Mouse (Mus musculus) C2C12 (cell line): ENCODE results near the gene Nle1. TPM values are rescaled to one million over a fixed set of nuclear protein-coding genes. Genes with fewer than 3 reads are reported as not detected.
"Not testable (repeated sequence)": the region's sequence is repeated elsewhere in the genome, so short reads cannot be mapped to it uniquely, and the experiment has no call there.

Experiments
- H3K27me3 ChIP-seq: one replicate; pipeline ENCODE4 v1.6.1; 2011; ENCODE audit not compliant: control insufficient read depth, insufficient read depth, insufficient read length
- H3K36me3 ChIP-seq: one replicate; pipeline ENCODE4 v1.6.1; 2011; ENCODE audit not compliant: control insufficient read depth, insufficient read depth
- H3K4me3 ChIP-seq: one replicate; pipeline ENCODE4 v1.5.1; 2011; ENCODE audit warnings: mild to moderate bottlenecking, control low read depth; ENCODE audit not compliant: poor library complexity, insufficient read depth, severe bottlenecking
- H3K79me2 ChIP-seq: one replicate; pipeline ENCODE4 v1.6.1; 2011; ENCODE audit not compliant: control insufficient read depth, insufficient read depth
- H3K79me3 ChIP-seq: one replicate; pipeline ENCODE4 v1.6.1; 2011; ENCODE audit warnings: low read depth, control low read depth
- H3ac ChIP-seq: one replicate; pipeline ENCODE3; 2011; ENCODE audit warnings: low read depth; ENCODE audit not compliant: control insufficient read depth, insufficient read length
- CEBPB ChIP-seq: IDR thresholded peaks from one replicate; pipeline ENCODE4 v1.6.1; 2011; ENCODE audit warnings: low read depth, mild to moderate bottlenecking, control low read depth, moderate library complexity
- CTCF ChIP-seq: IDR thresholded peaks from one replicate; pipeline ENCODE4 v1.5.1; 2011; ENCODE audit not compliant: control insufficient read depth, insufficient read depth, insufficient read length
- FOSL1 ChIP-seq: IDR thresholded peaks from one replicate; pipeline ENCODE4 v1.8.0; 2011; ENCODE audit warnings: mild to moderate bottlenecking, low read length; ENCODE audit not compliant: poor library complexity, insufficient read depth, severe bottlenecking
- MAX ChIP-seq: IDR thresholded peaks from one replicate; pipeline ENCODE4 v1.6.1; 2011; ENCODE audit warnings: mild to moderate bottlenecking, control low read depth
- MYOD1 ChIP-seq: IDR thresholded peaks from one replicate; pipeline ENCODE4 v1.6.1; 2011; ENCODE audit warnings: low read depth; ENCODE audit not compliant: control insufficient read depth, insufficient read length
- MYOG ChIP-seq: IDR thresholded peaks from one replicate; pipeline ENCODE4 v1.6.1; 2011; ENCODE audit not compliant: control insufficient read depth, insufficient read length; ENCODE audit errors: extremely low read depth
- USF1 ChIP-seq: IDR thresholded peaks from one replicate; pipeline ENCODE4 v1.6.1; 2011; ENCODE audit warnings: low read depth, mild to moderate bottlenecking, control low read depth, moderate library complexity
- polyA plus RNA-seq: library from polyadenylated mRNA; unstranded; fragments of >200 nt; fragmentation: generic; extraction: Trizol; gene quantifications from one replicate; pipeline ENCODE4 v1.2.1, GENCODE M21; 2012; ENCODE audit warnings: missing spikeins

Gene Nle1
- polyA plus RNA-seq, 1 experiment, result 46.5 TPM

DNA sequence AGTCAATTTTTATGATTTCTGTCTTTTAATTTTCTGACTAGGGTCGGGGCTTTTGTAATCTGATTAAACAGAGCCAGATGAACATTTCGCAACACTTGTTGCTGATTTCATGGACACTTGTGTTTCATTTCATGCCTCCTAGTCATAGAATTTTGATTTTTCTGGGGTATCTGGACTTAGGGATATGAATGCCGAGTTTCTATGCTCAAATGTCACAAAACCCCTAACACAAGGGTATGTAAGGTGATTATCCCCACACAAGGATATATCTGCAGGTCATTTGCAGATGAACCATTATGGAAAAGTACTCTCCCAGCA is 21.4 kb upstream of the Nle1 start:
- Histone ChIP-seq H3K79me2 (no peaks in the 10 kb centered on the region), H3K27me3 (no peaks in the 10 kb centered on the region), H3K4me3 (no peak overlapping the region), H3K36me3 (no peaks in the 10 kb centered on the region), H3K79me3 (no peaks in the 10 kb centered on the region), H3ac (no peak overlapping the region)
- TF ChIP-seq CTCF (no peak), CEBPB (peak; percentile 33)

DNA sequence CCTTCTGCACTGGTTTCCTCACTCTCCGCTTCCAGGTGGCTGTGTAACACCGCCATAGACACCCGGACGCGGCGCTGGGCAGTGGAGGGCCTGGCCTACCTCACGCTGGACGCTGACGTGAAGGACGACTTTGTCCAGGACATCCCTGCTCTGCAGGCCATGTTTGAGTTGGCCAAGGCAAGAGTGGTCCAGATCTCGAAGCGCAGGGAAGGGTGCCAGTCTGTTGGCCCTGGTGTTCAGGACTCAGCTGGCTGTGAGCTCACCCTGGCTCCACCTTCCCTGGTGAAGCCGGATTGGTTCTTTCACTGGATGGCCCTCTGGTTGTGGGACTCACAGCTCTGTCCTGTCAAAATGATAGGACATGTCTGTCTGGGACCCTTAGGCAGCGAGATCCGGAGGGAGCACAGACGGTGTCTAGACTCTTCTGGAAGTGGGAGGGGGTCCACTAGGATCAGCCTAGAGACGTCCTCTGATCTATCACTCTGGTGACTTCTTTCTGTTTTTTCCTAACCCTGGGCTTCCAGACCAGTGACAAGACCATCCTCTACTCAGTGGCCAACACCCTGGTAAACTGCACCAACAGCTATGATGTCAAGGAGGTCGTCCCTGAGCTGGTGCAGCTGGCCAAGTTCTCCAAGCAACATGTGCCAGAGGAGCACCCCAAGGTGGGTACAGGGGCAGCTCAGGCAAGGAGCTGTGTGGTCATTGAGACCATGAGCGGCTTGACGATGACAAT is 20.9 kb upstream of the Nle1 start:
- Histone ChIP-seq H3K36me3 (no peaks in the 10 kb centered on the region), H3K4me3 (no peak overlapping the region), H3K79me3 (no peaks in the 10 kb centered on the region), H3K27me3 (no peaks in the 10 kb centered on the region), H3ac (no peak overlapping the region), H3K79me2 (no peaks in the 10 kb centered on the region)
- TF ChIP-seq FOSL1 (no peak), MAX (no peak)

DNA sequence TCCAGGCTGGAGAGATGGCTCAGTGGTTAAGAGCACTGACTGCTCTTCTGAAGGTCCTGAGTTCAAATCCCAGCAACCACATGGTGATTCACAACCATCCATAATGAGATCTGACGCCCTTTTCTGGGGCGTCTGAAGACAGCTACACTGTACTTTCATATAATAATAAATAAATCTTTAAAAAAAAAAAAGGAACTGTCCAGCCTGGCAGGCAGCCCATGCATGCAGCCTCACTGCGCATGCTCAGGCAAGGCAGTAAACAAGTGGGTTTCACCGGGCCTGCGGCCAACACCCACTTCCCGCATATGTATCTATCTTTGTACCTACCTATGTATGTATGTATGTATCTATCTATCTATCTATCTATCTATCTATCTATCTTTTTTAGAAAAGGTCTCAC is 15.7 kb upstream of the Nle1 start:
- H3K4me3 ChIP-seq, H3K79me2 ChIP-seq, H3K36me3 ChIP-seq, H3ac ChIP-seq, H3K79me3 ChIP-seq, H3K27me3 ChIP-seq: not testable (repeated sequence)

DNA sequence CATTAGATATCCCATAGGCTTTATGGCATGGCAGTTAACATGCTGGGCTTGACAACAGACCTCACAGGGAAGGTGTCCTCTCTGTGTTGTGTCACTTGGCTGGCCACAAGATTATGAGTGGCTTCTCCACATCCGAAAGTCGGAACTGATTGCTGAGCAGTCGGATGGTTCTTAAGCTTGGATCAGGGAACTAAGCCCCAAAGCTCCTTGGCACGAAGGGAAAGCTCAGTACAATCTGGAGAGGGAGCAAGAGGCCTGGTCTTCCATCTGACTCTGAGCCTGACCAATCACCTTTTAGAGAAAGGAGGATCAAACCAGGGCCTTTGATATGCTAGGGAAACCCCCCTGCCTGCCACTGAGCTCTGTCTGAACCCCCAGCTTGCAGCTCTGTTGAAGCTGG is 13.5 kb upstream of the Nle1 start:
- H3K79me3 ChIP-seq, result no peaks in the 10 kb centered on the region
- peaks cover 9% of the 10 kb centered on the region for H3K27me3 ChIP-seq
- H3K36me3 ChIP-seq, result no peaks in the 10 kb centered on the region
- H3ac ChIP-seq, result no peak overlapping the region
- no peak for TF ChIP-seq FOSL1
- TF ChIP-seq CTCF, result no peak
- TF ChIP-seq MYOG, result no peak
- TF ChIP-seq MAX, result no peak
- no peak for TF ChIP-seq MYOD1
- TF ChIP-seq CEBPB, result no peak
- no peak for TF ChIP-seq USF1
- no peaks in the 10 kb centered on the region for H3K79me2 ChIP-seq
- H3K4me3 ChIP-seq, result no peak overlapping the region

DNA sequence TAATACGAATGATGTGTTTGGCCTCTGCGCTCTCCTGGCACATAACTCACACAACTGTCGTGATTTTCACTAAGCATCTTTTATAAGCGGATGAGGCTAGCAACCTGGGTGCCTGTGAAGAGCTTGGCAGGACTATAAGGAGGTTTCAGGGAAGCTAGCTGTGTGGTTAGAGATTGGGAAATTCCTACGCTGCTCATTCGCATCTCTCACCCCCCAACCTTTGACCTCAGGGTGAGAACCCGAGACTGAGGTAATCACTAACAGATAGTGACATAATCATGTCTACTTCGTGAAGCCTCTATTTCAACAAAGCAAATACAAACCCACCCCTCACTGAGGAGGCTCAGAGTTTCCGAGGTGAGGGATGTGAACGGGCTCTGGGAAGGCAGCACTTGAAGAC is 12.6 kb upstream of the Nle1 start:
- no peak for TF ChIP-seq FOSL1
- TF ChIP-seq CEBPB, result no peak
- no peak for TF ChIP-seq CTCF
- no peak for TF ChIP-seq MYOG
- TF ChIP-seq USF1, result no peak
- TF ChIP-seq MYOD1, result no peak
- TF ChIP-seq MAX, result no peak
- no peaks in the 10 kb centered on the region for H3K36me3 ChIP-seq
- no peak overlapping the region for H3K4me3 ChIP-seq
- H3K27me3 ChIP-seq, result peaks cover 9% of the 10 kb centered on the region
- no peaks in the 10 kb centered on the region for H3K79me2 ChIP-seq
- no peak overlapping the region for H3ac ChIP-seq
- no peaks in the 10 kb centered on the region for H3K79me3 ChIP-seq

DNA sequence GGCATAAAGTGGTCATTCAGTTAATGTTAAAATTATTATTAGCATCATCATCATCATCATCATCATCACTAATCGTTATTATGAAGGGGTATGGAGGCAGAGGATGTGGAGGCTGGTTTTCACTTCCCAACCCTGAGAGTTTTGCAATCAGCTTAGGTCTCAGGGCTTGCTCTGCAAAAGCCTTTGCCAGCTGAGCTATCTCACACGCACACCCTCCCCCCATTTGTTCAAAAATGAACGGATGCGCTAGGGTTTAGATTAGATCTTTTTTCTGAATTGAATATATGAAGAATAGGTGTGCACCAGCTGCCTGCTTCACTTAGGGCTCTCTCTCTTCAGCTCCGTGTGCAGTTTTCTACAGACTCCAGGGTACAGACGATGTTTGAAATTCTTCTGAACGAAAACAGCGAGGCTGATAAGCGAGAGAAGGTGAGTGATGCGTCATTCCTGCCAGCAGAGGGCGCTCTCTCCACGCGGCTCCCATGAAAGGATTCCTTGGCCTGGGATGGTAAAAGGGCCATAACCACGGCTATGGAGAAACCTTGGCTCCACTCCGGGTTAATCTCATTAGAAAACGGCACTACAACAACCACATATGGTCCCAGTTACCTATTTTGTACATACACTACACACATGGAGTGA is 6.6 kb upstream of the Nle1 start:
- no peaks in the 10 kb centered on the region for H3K79me3 ChIP-seq
- no peaks in the 10 kb centered on the region for H3K79me2 ChIP-seq
- H3K27me3 ChIP-seq, result peaks cover 7% of the 10 kb centered on the region
- H3K36me3 ChIP-seq, result no peaks in the 10 kb centered on the region
- H3ac ChIP-seq, result no peak overlapping the region
- H3K4me3 ChIP-seq, result no peak overlapping the region
- TF ChIP-seq CTCF (peak; percentile 72), USF1 (no peak)
